Mouse (Mus musculus) liver, embryonic 12.5 days (tissue): ENCODE measurements around the gene Gm10721. TPM values are rescaled to one million over a fixed set of nuclear protein-coding genes. Genes with fewer than 3 reads are reported as not detected.
"Not testable (repeated sequence)": the region's sequence is repeated elsewhere in the genome, so short reads cannot be mapped to it uniquely, and the experiment has no call there.

Experiments used
- ATAC-seq: fragments of 200-750 bp; cut with Nextera tagmentation; 2 replicates; pipeline ENCODE4 v1.8.0; 2017; ENCODE audit warnings: moderate number of reproducible peaks, mild to moderate bottlenecking, moderate library complexity
- H3K27ac ChIP-seq: fragments of 300-500 bp; sonication (generic); 2 replicates; pipeline ENCODE4 v1.5.1; 2016; ENCODE audit warnings: mild to moderate bottlenecking
- H3K27me3 ChIP-seq: fragments of 300-500 bp; sonication (generic); replicated peaks from 2 replicates; pipeline ENCODE4 v1.6.1; 2016; ENCODE audit warnings: mild to moderate bottlenecking, moderate library complexity
- H3K36me3 ChIP-seq: fragments of 300-500 bp; sonication (generic); 2 replicates; pipeline ENCODE4 v1.6.1; 2016; ENCODE audit warnings: mild to moderate bottlenecking, moderate library complexity
- H3K4me1 ChIP-seq: fragments of 300-500 bp; sonication (generic); 2 replicates; pipeline ENCODE4 v1.6.1; 2016
- H3K4me2 ChIP-seq: fragments of 300-500 bp; sonication (generic); 2 replicates; pipeline ENCODE4 v1.6.1; 2016; ENCODE audit warnings: mild to moderate bottlenecking, moderate library complexity
- H3K4me3 ChIP-seq: fragments of 300-500 bp; sonication (generic); 2 replicates; pipeline ENCODE4 v1.5.1; 2016; ENCODE audit warnings: mild to moderate bottlenecking, moderate library complexity
- H3K9ac ChIP-seq: fragments of 300-500 bp; sonication (generic); 2 replicates; pipeline ENCODE4 v1.6.1; 2016; ENCODE audit warnings: mild to moderate bottlenecking, moderate library complexity
- H3K9me3 ChIP-seq: fragments of 300-500 bp; sonication (generic); replicated peaks from 2 replicates; pipeline ENCODE4 v1.6.1; 2016; ENCODE audit warnings: mild to moderate bottlenecking, moderate library complexity
- WGBS: fragments of 180-500 bp; shearing (Covaris S2); methylation state at CpG from one replicate; pipeline ENCODE4 v1.1.7; 2016; ENCODE audit not compliant: insufficient replicate concordance; 5-methylcytosine and 5-hydroxymethylcytosine counted together
- microRNA-seq: library from miRNA; unstranded; fragments of <30 nt; microRNA quantifications from one replicate; pipeline ENCODE4, GENCODE M21; 2017
- polyA plus RNA-seq: library from polyadenylated mRNA; unstranded; fragments of >200 nt; fragmentation: Nextera tagmentation; extraction: Ambion mirVana; gene quantifications from 2 replicates; pipeline ENCODE4 v1.2.1, GENCODE M21; 2016

Gm10721 gene
- polyA plus RNA-seq, 1 experiment from 2014 or later, result not detected

DNA sequence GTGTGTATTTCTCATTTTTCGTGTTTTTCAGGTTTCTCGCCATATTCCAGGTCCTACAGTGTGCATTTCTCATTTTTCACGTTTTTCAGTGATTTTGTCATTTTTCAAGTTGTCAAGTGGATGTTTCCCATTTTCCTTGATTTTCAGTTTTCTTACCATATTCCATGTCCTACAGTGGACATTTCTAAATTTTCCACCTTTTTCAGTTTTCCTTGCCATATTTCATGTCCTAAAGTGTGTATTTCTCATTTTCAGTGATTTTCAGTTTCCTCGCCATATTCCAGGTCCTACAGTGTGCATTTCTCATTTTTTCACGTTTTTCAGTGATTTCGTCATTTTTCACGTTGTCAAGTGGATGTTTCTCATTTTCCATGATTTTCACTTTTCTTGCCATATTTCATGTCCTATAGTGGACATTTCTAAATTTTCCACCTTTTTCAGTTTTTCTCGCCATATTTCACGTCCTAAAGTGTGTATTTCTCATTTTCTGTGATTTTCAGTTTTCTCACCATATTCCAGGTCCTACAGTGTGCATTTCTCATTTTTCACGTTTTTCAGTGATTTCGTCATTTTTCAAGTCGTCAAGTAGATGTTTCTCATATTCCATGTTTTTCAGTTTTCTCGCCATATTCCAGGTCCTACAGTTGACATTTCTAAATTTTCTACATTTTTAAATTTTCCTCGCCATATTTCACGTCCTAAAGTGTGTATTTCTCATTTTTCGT lies 16.5 kb downstream of the Gm10721 start:
- H3K9ac ChIP-seq, H3K4me3 ChIP-seq, ATAC-seq, H3K36me3 ChIP-seq, H3K9me3 ChIP-seq, H3K4me1 ChIP-seq, H3K27ac ChIP-seq, H3K27me3 ChIP-seq, H3K4me2 ChIP-seq: not testable (repeated sequence)
- WGBS, result 53% methylated on average over 14 of the region's 16 CpGs

DNA sequence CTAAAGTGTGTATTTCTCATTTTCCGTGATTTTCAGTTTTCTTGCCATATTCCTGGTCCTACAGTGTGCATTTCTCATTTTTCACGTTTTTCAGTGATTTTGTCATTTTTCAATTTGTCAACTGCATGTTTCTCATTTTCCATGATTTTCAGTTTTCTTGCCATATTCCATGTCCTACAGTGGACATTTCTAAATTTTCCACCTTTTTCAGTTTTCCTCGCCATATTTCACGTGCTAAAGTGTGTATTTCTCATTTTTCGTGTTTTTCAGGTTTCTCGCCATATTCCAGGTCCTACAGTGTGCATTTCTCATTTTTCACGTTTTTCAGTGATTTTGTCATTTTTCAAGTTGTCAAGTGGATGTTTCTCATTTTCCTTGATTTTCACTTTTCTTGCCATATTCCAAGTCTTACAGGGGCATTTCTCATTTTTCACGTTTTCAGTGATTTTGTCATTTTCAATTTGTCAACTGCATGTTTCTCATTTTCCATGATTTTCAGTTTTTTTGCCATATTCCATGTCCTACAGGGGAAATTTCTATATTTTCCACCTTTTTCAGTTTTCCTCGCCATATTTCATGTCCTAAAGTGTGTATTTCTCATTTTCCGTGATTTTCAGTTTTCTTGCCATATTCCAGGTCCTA lies 17.9 kb downstream of the Gm10721 start:
- H3K4me1 ChIP-seq, H3K27ac ChIP-seq, ATAC-seq: not testable (repeated sequence)

DNA sequence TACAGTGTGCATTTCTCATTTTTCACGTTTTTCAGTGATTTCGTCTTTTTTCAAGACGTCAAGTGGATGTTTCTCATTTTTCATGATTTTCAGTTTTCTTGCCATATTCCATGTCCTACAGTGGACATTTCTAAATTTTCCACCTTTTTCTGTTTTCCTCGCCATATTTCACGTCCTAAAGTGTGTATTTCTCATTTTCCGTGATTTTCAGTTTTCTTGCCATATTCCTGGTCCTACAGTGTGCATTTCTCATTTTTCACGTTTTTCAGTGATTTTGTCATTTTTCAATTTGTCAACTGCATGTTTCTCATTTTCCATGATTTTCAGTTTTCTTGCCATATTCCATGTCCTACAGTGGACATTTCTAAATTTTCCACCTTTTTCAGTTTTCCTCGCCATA lies 21.4 kb downstream of the Gm10721 start, which contains the start of gene Gm17535:
Gm17535 (plus strand) TSS at position 301 of the 400 bp plus-strand sequence.
- H3K9ac ChIP-seq, H3K27ac ChIP-seq, ATAC-seq, H3K4me1 ChIP-seq, H3K36me3 ChIP-seq, H3K4me2 ChIP-seq, H3K9me3 ChIP-seq, H3K27me3 ChIP-seq, H3K4me3 ChIP-seq: not testable (repeated sequence)
- WGBS, result 29% methylated on average over 1 of the region's 8 CpGs

More for the DNA sequence above, 17.9 kb downstream of the Gm10721 start:
- not testable (repeated sequence) for H3K9me3 ChIP-seq, H3K4me2 ChIP-seq, H3K9ac ChIP-seq, H3K4me3 ChIP-seq, H3K36me3 ChIP-seq, H3K27me3 ChIP-seq
- 48% methylated on average over 3 of the region's 10 CpGs for WGBS

DNA sequence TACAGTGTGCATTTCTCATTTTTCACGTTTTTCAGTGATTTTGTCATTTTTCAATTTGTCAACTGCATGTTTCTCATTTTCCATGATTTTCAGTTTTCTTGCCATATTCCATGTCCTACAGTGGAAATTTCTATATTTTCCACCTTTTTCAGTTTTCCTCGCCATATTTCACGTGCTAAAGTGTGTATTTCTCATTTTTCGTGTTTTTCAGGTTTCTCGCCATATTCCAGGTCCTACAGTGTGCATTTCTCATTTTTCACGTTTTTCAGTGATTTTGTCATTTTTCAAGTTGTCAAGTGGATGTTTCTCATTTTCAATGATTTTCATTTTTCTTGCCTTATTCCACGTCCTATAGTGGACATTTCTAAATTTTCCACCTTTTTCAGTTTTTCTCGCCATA lies 23.6 kb downstream of the Gm10721 start, which contains the start of gene Gm10715:
Gm10715 (plus strand) TSS at position 301 of the 400 bp plus-strand sequence.
- ATAC-seq, H3K9me3 ChIP-seq, H3K4me2 ChIP-seq, H3K9ac ChIP-seq, H3K4me3 ChIP-seq, H3K4me1 ChIP-seq, H3K36me3 ChIP-seq, H3K27me3 ChIP-seq, H3K27ac ChIP-seq: not testable (repeated sequence)
- WGBS, result 67% methylated on average over 8 of the region's 8 CpGs

DNA sequence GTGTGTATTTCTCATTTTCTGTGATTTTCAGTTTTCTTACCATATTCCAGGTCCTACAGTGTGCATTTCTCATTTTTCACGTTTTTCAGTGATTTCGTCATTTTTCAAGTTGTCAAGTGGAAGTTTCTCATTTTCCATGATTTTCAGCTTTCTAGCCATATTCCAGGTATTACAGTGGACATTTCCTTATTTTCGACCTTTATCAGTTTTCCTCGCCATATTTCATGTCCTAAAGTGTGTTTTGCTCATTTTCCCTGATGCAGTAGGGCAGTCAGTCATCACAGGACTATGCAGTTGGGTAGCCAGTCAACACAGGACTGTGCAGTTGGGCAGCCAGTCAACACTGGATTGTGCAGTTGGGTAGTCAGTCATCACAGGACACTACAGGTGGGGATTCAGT lies 25.2 kb downstream of the Gm10721 start:
- ATAC-seq, H3K4me3 ChIP-seq, H3K27ac ChIP-seq, H3K4me2 ChIP-seq, H3K4me1 ChIP-seq, H3K9ac ChIP-seq, H3K27me3 ChIP-seq, H3K9me3 ChIP-seq, H3K36me3 ChIP-seq: not testable (repeated sequence)
- WGBS, result 50% methylated on average over 4 of the region's 4 CpGs

Small RNAs within 50 kb of the gene (microRNA-seq; reads per million reads assigned to microRNA genes)
- not detected for gene Mir101c

Other genes starting within 250 kb of the Gm10721 start
- not detected in 2 replicates for gene Gm10722, start 12.2 kb upstream of the Gm10721 start, polyA plus RNA-seq
- not detected in 2 replicates for gene Gm11168, start 9.8 kb upstream of the Gm10721 start, polyA plus RNA-seq
- not detected in 2 replicates for gene Gm10720, start 2.5 kb downstream of the Gm10721 start, polyA plus RNA-seq
- gene Gm10719, start 4.3 kb downstream of the Gm10721 start, polyA plus RNA-seq, result not detected in 2 replicates
- 0.33 TPM in 1 of 2 replicates, not detected in the other for gene Gm10718, start 10.4 kb downstream of the Gm10721 start, polyA plus RNA-seq
- gene Gm10717, start 12.3 kb downstream of the Gm10721 start, polyA plus RNA-seq, result not detected in 2 replicates
- gene Gm17535, start 21.5 kb downstream of the Gm10721 start, polyA plus RNA-seq, result not detected in 2 replicates
- gene Gm10715, start 23.7 kb downstream of the Gm10721 start, polyA plus RNA-seq, result not detected in 2 replicates